Mouse (Mus musculus) heart, postnatal 0 days (tissue): ENCODE measurements around the gene Dolk. TPM values are rescaled to one million over a fixed set of nuclear protein-coding genes. Genes with fewer than 3 reads are reported as not detected.
A peak's percentile ranks its signal among the peaks of the same experiment; 100 is the strongest.

Experiments used
- ATAC-seq: fragments of 200-750 bp; cut with Nextera tagmentation; 2 replicates; pipeline ENCODE4 v1.8.0; 2017; ENCODE audit warnings: low read depth, moderate number of reproducible peaks, moderate library complexity; ENCODE audit not compliant: insufficient read depth
- DNase-seq: peaks from one replicate; pipeline ENCODE4 v3.0.0-alpha.2; 2016; ENCODE audit warnings: low spot score
- H3K27ac ChIP-seq: fragments of 300-500 bp; sonication (generic); 2 replicates; pipeline ENCODE4 v1.5.1; 2014; ENCODE audit warnings: low read depth, mild to moderate bottlenecking
- H3K27me3 ChIP-seq: fragments of 300-500 bp; sonication (generic); 2 replicates; pipeline ENCODE4 v1.6.1; 2014; ENCODE audit warnings: low read length, mixed read lengths; ENCODE audit not compliant: control insufficient read depth, insufficient read depth
- H3K36me3 ChIP-seq: fragments of 300-500 bp; sonication (generic); replicated peaks from 2 replicates; pipeline ENCODE4 v1.6.1; 2014; ENCODE audit warnings: low read length, mixed read lengths; ENCODE audit not compliant: control insufficient read depth, insufficient read depth
- H3K4me1 ChIP-seq: fragments of 300-500 bp; sonication (generic); 2 replicates; pipeline ENCODE4 v1.6.1; 2014; ENCODE audit warnings: antibody characterized with exemption; ENCODE audit not compliant: control insufficient read depth, insufficient read depth
- H3K4me2 ChIP-seq: fragments of 300-500 bp; sonication (generic); 2 replicates; pipeline ENCODE4 v1.6.1; 2014; ENCODE audit warnings: low read depth, mild to moderate bottlenecking, low read length, moderate library complexity
- H3K4me3 ChIP-seq: fragments of 300-500 bp; sonication (generic); 2 replicates; pipeline ENCODE4 v1.5.1; 2014; ENCODE audit warnings: low read depth, low read length
- H3K9ac ChIP-seq: fragments of 300-500 bp; sonication (generic); replicated peaks from 2 replicates; pipeline ENCODE4 v1.6.1; 2014; ENCODE audit warnings: low read depth, low read length, mixed read lengths
- H3K9me3 ChIP-seq: fragments of 300-500 bp; sonication (generic); replicated peaks from 2 replicates; pipeline ENCODE4 v1.6.1; 2016; ENCODE audit warnings: low read length; ENCODE audit not compliant: control insufficient read depth
- CTCF ChIP-seq: IDR thresholded peaks from 2 replicates; pipeline ENCODE4 v1.5.1; 2016; ENCODE audit warnings: antibody characterized with exemption, control low read depth, low read depth
- EP300 ChIP-seq: IDR thresholded peaks from 2 replicates; pipeline ENCODE4 v1.6.1; 2016; ENCODE audit warnings: antibody characterized with exemption, low read depth
- WGBS: fragments of 180-500 bp; shearing (Covaris S2); extraction: QIAGEN DNeasy Blood & Tissue Kit; methylation state at CpG from one replicate; pipeline ENCODE4 v1.1.7; 2014; 5-methylcytosine and 5-hydroxymethylcytosine counted together
- polyA plus RNA-seq: library from polyadenylated mRNA; unstranded; fragments of >200 nt; fragmentation: Nextera tagmentation; extraction: Ambion mirVana; gene quantifications from 2 replicates; pipeline ENCODE4 v1.2.1, GENCODE M21; 2015
- total RNA-seq: library from RNA; depleted of rRNA; stranded (reverse); fragments of >200 nt; gene quantifications from 2 replicates; pipeline ENCODE4 v1.2.3, GENCODE M21; 2014; ENCODE audit warnings: low replicate concordance

The Dolk gene
- total and polyA plus RNA-seq, 2 experiments from 2014 or later, result 32.8 to 53.8 TPM

DNA sequence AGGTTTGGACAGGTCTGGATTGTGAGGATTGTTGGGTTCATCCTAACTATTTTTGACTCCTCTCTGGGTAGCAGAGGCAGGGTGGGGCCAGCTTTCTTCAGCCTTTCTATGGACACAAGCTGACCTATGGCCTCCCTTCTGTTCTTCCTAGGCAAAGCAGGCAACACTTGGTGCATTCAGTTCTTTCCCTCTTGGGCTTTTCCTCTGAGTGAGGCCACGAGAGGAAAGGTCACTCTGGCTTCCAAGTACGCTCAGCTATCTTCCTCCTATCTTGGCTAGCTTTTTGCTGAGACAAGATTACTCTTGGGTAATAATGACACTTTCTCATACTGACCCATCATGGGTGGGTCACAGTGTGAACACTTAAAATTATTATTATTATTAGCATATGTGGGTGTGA, 2.9 kb downstream of the Dolk start:
- H3K4me3 ChIP-seq, result no peak overlapping the region
- WGBS, result 78% methylated on average over 2 of the region's 2 CpGs
- H3K4me2 ChIP-seq, result no peak overlapping the region
- H3K36me3 ChIP-seq, result peaks cover 10% of the 10 kb centered on the region; the same call in 1 of the 2 replicates
- no peak overlapping the region for H3K9ac ChIP-seq
- ATAC-seq (no peak), DNase-seq (no peak)
- no peaks in the 10 kb centered on the region for H3K27me3 ChIP-seq
- H3K4me1 ChIP-seq, result peaks cover 9% of the 10 kb centered on the region; the same call in 1 of the 2 replicates
- no peak for TF ChIP-seq CTCF
- TF ChIP-seq EP300, result no peak
- H3K9me3 ChIP-seq, result no peaks in the 10 kb centered on the region
- no peak overlapping the region for H3K27ac ChIP-seq

DNA sequence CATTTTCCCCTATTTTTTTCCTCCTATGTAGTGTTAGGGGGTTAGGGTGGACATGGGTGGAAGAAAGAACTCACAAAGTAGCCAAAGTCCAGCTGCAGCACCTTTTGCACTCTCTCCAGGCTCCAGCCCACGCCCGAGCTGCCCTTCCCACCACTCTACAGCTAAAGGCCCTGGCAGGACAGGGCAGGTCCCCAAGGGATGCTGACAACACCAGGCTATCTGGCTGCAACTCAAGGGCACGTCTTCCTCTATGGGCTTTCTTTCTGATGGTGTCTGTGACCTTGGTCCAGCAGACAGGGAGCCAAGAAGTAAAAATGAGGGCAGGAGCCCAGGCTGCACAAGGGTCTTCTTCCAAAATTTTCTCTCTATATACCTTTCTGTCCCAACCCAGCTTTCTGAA, 4.5 kb downstream of the Dolk start:
- WGBS, result 66% methylated on average over 3 of the region's 3 CpGs
- TF ChIP-seq CTCF (no peak), EP300 (no peak)
- Histone ChIP-seq H3K4me1 (peaks cover 9% of the 10 kb centered on the region; the same call in 1 of the 2 replicates), H3K4me2 (no peak overlapping the region), H3K27me3 (no peaks in the 10 kb centered on the region), H3K27ac (no peak overlapping the region), H3K36me3 (peaks cover 11% of the 10 kb centered on the region; the same call in 1 of the 2 replicates), H3K9me3 (no peaks in the 10 kb centered on the region), H3K9ac (no peak overlapping the region), H3K4me3 (no peak overlapping the region)
- DNase-seq (no peak), ATAC-seq (no peak)

DNA sequence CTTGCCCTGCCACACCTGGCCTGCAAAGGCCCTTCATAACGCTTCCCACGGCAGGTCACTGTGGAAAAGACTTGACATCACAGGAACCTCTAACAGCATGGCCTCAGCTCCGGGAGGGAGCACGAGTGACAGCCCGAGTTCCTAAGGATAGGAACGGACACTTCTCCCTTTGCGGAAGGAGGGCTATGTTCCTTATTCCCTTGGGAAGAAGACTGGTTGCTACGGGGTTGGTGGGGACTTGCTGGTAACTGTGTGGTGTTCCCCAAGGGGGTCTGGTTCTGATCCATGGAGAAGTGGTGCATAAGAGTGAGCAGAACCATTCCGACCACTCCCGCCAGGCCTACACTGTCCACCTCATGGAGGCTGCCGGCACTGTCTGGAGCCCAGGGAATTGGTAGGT, 5.4 kb downstream of the Dolk start, which contains the start of gene Gm28038:
Gene Gm28038, plus strand, starts transcription at position 301 of the 400 bp plus-strand sequence.
- WGBS, result 91% methylated on average over 11 of the region's 11 CpGs
- DNase-seq (no peak), ATAC-seq (no peak)
- Histone ChIP-seq H3K9ac (no peak within 1 kb of the TSS), H3K36me3 (peaks cover 11% of the 10 kb centered on the region; the same call in 1 of the 2 replicates), H3K9me3 (no peaks in the 10 kb centered on the region), H3K27ac (no peak within 1 kb of the TSS), H3K4me2 (no peak within 1 kb of the TSS), H3K27me3 (no peaks in the 10 kb centered on the region), H3K4me3 (no peak within 1 kb of the TSS), H3K4me1 (peaks cover 9% of the 10 kb centered on the region; the same call in 1 of the 2 replicates)
- no peak for TF ChIP-seq CTCF
- TF ChIP-seq EP300, result no peak

DNA sequence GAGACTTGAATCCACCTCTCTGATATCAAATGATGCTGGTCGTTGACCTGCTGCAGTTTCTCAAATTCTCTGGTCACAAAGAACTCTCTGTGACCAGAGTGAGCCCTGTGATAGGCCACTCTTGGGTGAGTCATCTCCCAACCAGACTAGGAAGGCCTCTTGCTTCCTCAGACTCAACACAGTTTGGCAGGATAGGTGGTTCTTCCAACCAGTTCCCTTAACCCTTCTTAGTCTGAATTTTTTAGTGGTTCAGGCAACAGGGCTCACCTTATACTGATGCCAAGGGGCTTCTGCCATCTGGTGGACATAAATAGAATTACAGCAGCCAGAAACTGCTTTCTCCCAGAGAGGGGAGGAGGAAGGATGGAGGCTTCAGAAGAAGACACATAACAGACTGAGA, 16.0 kb downstream of the Dolk start:
- Histone ChIP-seq H3K4me3 (no peak overlapping the region), H3K27me3 (no peaks in the 10 kb centered on the region), H3K4me2 (no peak overlapping the region), H3K4me1 (peaks cover 28% of the 10 kb centered on the region), H3K27ac (peak overlapping the region; percentile 64), H3K9ac (no peak overlapping the region), H3K36me3 (no peaks in the 10 kb centered on the region; the same call in 1 of the 2 replicates), H3K9me3 (no peaks in the 10 kb centered on the region)
- ATAC-seq (peak; percentile 67), DNase-seq (peak; percentile 95)
- peak; percentile 95 for TF ChIP-seq CTCF
- no peak; the same call in 1 of the 2 replicates for TF ChIP-seq EP300
- WGBS, result 8% methylated on average over 1 of the region's 1 CpGs

DNA sequence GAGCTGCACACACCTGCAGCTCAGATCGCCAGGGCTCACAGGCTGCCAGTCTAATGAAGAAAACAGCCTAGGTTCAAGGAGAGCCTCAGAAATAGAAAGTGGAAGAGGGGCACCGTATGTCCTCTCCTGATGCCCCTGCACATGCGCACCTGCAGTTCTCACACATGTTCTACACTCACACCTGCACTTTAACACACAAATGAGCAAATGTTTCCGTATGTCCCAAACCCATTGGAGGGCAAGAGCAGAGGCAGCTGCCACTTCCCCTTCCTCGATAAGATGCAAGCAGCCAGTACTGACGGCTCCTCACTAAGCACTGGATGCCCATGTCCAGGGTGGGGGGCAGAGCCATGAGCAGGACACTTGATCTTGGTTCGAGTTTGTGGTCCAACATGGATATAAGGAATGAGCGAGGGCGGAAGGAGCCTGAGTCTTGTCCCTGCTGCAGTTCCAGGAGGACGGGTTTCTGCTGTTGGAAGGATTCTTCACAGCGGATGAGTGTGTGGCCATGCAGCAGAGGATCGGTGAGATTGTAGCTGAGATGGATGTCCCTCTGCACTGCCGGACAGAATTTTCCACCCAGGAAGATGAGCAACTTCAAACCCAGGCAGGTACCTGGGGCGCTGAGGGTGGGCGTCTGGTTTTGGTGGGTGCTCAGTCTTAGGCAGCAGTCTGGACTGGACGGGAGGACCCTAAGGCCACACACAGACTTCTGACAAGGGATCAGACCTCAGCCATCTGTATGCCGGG, 16.7 kb downstream of the Dolk start:
- ATAC-seq (no peak), DNase-seq (no peak)

More for the DNA sequence above, 16.7 kb downstream of the Dolk start:
- Histone ChIP-seq H3K4me3 (no peak overlapping the region), H3K4me1 (peaks cover 35% of the 10 kb centered on the region), H3K36me3 (0 out of 2 replicates have a peak, but pooled peaks cover 3% of the 10 kb centered on the region), H3K4me2 (no peak overlapping the region), H3K27ac (peak overlapping the region; percentile 64), H3K9ac (no peak overlapping the region), H3K27me3 (no peaks in the 10 kb centered on the region), H3K9me3 (no peaks in the 10 kb centered on the region)
- TF ChIP-seq CTCF, result no peak
- no peak for TF ChIP-seq EP300
- WGBS, result 82% methylated on average over 17 of the region's 17 CpGs
